Mouse (Mus musculus) CD4-positive helper T cell, adult 2 months (primary cell): ENCODE results near the gene Tmem132b.

Experiments
- DNase-seq: peaks from one replicate; pipeline ENCODE4 v3.0.0-alpha.2; 2012; ENCODE audit warnings: low read depth, missing footprints, low spot score

The Tmem132b gene

GRCm38 (mm10) chr5:125658959-125659749 is 127.6 kb downstream of the Tmem132b start:
- DNase-seq, result no peak

- no peak for DNase-seq
These were observed 144.0 kb downstream of the Tmem132b start for GRCm38 (mm10) chr5:125675623-125676022.

GRCm38 (mm10) chr5:125676025-125676623 is 144.6 kb downstream of the Tmem132b start:
- no peak for DNase-seq

- DNase-seq, result no peak
These were observed 149.3 kb downstream of the Tmem132b start for GRCm38 (mm10) chr5:125680889-125681288.

GRCm38 (mm10) chr5:125683491-125683890 is 151.9 kb downstream of the Tmem132b start:
- DNase-seq, result no peak

- no peak for DNase-seq
These were observed 154.2 kb downstream of the Tmem132b start for GRCm38 (mm10) chr5:125685681-125686331.

- no peak for DNase-seq
These were observed 161.0 kb downstream of the Tmem132b start for GRCm38 (mm10) chr5:125692538-125692937.

- no peak for DNase-seq
These were observed 167.8 kb downstream of the Tmem132b start for GRCm38 (mm10) chr5:125699395-125699794.

GRCm38 (mm10) chr5:125700234-125700633 is 168.7 kb downstream of the Tmem132b start:
- no peak for DNase-seq

- DNase-seq, result no peak
These were observed 173.8 kb downstream of the Tmem132b start for GRCm38 (mm10) chr5:125705379-125705778.

- DNase-seq, result no peak
These were observed 177.6 kb downstream of the Tmem132b start for GRCm38 (mm10) chr5:125709160-125709559.

GRCm38 (mm10) chr5:125726815-125727214 is 195.2 kb downstream of the Tmem132b start:
- no peak for DNase-seq

- no peak for DNase-seq
These were observed 195.9 kb downstream of the Tmem132b start for GRCm38 (mm10) chr5:125727436-125727835.

GRCm38 (mm10) chr5:125727936-125728335 is 196.4 kb downstream of the Tmem132b start:
- no peak for DNase-seq

- DNase-seq, result no peak
These were observed 196.9 kb downstream of the Tmem132b start for GRCm38 (mm10) chr5:125728521-125728920.

GRCm38 (mm10) chr5:125733806-125734205 is 202.2 kb downstream of the Tmem132b start:
- no peak for DNase-seq

GRCm38 (mm10) chr5:125737105-125737504 is 205.5 kb downstream of the Tmem132b start:
- DNase-seq, result no peak

GRCm38 (mm10) chr5:125743503-125743902 is 211.9 kb downstream of the Tmem132b start:
- DNase-seq, result no peak

- no peak for DNase-seq
These were observed 214.2 kb downstream of the Tmem132b start for GRCm38 (mm10) chr5:125745727-125746126.

- DNase-seq, result no peak
These were observed 219.9 kb downstream of the Tmem132b start for GRCm38 (mm10) chr5:125751481-125751880.

- no peak for DNase-seq
These were observed 221.0 kb downstream of the Tmem132b start for GRCm38 (mm10) chr5:125752546-125752945.

GRCm38 (mm10) chr5:125756987-125757530 is 225.5 kb downstream of the Tmem132b start:
- DNase-seq, result no peak
